ENCODE assay signal across 15 mouse cellular contexts in genomic region chr1:151880731-151881130, GRCm38 (mm10).
"Had no signal": no experiment of that assay in that cellular context is flagged by ENCODE, and none has a peak within 500 bp of the region (broad histone marks: within the 10 kb centered on the region; RNA-seq: fewer than 3 reads in every experiment).

No protein-coding gene starts in this region.

- DNase-seq: kidney, adult 2 months; kidney, postnatal 25 days; lung, adult 2 months; lung, postnatal 36 days; retina, postnatal 1 day; right cerebral cortex, postnatal 4 days; spleen, adult 18-20 months; thymus, adult 18-20 months; thymus, postnatal 14 days had no signal

- H3K9ac ChIP-seq: kidney, embryonic 15.5 days; liver, embryonic 15.5 days had no signal

- H3K27me3 ChIP-seq: kidney, embryonic 15.5 days; liver, embryonic 15.5 days had no signal

- H3K4me2 ChIP-seq: kidney, embryonic 15.5 days; liver, embryonic 11.5 days; liver, embryonic 15.5 days had no signal

- ATAC-seq: lung, postnatal 0 days had no signal

- H3K4me1 ChIP-seq: kidney, embryonic 15.5 days; liver, embryonic 15.5 days had no signal

- H3K4me3 ChIP-seq: kidney, embryonic 15.5 days; left cerebral cortex, adult 2 months; limb, embryonic 10.5 days; liver, embryonic 15.5 days had no signal

- H3K36me3 ChIP-seq: kidney, embryonic 15.5 days; limb, embryonic 10.5 days; liver, embryonic 15.5 days had no signal

- H3K27ac ChIP-seq: kidney, embryonic 15.5 days; left cerebral cortex, adult 2 months; limb, embryonic 10.5 days; liver, embryonic 15.5 days had no signal

- H3K9me3 ChIP-seq: kidney, embryonic 15.5 days; limb, embryonic 10.5 days; liver, embryonic 15.5 days had no signal
